Comparison of ENCODE assay signal across 18 mouse cellular contexts in the genomic region with DNA sequence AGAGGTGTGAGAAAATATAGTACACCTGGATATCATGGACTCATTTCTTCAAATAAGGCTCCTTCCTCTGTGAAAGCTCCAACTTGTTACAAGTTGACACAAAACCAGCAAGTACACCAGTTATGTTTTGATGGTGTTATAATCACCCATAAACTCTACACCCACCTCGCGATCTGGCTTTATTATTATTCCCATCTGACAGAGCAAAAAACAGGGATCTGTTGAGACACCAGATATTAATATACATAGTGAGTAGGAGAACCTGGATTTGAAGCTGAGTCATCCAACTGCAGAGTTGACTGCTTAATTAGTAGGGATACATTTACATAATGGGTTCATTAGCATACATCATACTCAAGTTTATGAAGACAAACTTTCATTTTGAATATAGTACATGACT.
DNase-seq lines count a peak whose midpoint lies in the region.
"Had no signal": no experiment of that assay in that cellular context is flagged by ENCODE, and none has a peak within 500 bp of the region (broad histone marks: within the 10 kb centered on the region; RNA-seq: fewer than 3 reads in every experiment).

No protein-coding gene starts in this region.

- peak; percentile 36 for DNase-seq in layer of hippocampus, adult 11-12 months (ENCODE audit: low spot score)
- no peak for DNase-seq in layer of hippocampus, postnatal 25 days (ENCODE audit: extremely low spot score in 1 of 2, low spot score in 1 of 2)
- DNase-seq in right cerebral cortex, adult 18-20 months: peak; percentile 63
- no peak for DNase-seq in right cerebral cortex, postnatal 4 days
- peak; percentile 78 for DNase-seq in layer of hippocampus, adult 9-11 months
- DNase-seq in testis, postnatal 14 days (ENCODE audit: low spot score): no peak
- no peak for DNase-seq in thymus, postnatal 36 days
- DNase-seq: adrenal gland, postnatal 14 days; cerebellum, adult 11-12 months; cerebellum, adult 9-11 months; embryo, embryonic 11 days; gastrocnemius, postnatal 10 days; kidney, adult 18-20 months; kidney, postnatal 36 days; right cerebral cortex, postnatal 25 days; spleen, adult 18-20 months; thymus, adult 2 months; thymus, postnatal 4 days had no signal

Comparison
In these comparisons a context has a peak if more than half of its experiments do, and no peak if none do; other contexts are left out.
1. DNase-seq: peak in layer of hippocampus, adult 11-12 months (single experiment), right cerebral cortex, adult 18-20 months (single experiment) and layer of hippocampus, adult 9-11 months (single experiment); none in layer of hippocampus, postnatal 25 days (0 of 2), right cerebral cortex, postnatal 4 days (single experiment), testis, postnatal 14 days (single experiment) and thymus, postnatal 36 days (0 of 2).